Mouse (Mus musculus): Measurements from ENCODE around the gene Srr. TPM values are rescaled to one million over a fixed set of nuclear protein-coding genes. Genes with fewer than 3 reads are reported as not detected.

The Srr gene
- polyA plus RNA-seq, 1 experiment from 2014 or later, result 41.6 TPM

DNA sequence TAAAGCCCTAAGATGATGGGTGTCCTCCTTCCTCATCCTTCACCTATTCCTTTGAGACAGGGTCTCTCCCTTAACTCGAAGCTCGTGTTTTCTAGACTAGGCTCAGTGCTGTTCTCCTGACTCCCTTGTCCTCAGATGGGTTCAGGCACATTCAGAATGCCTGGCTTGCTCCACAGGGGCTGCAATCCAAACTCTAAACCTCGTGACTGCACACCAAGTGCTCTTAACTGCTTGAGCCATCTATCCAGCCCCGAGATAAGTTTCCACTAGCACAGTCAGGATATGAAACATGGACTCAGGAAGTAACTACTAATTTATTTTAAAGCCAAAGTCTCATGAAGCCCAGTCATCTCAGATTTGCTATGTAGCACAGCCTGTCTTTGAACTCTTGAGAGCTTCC, 55.2 kb downstream of the Srr start:
- Histone ChIP-seq H3K9me3 (no peaks in the 10 kb centered on the region), H3K27ac (replicated peaks) (no peak overlapping the region), H3K4me3 (no peak overlapping the region), H3K9ac (replicated peaks) (no peak overlapping the region), H3K36me3 (0 out of 2 replicates have a peak, but pooled peaks cover 2% of the 10 kb centered on the region), H3K27me3 (no peaks in the 10 kb centered on the region), H3K4me2 (replicated peaks) (no peak overlapping the region), H3K4me1 (peaks cover 23% of the 10 kb centered on the region)
- no peak for ATAC-seq (replicated peaks)
- 84% methylated on average over 4 of the region's 4 CpGs for WGBS

DNA sequence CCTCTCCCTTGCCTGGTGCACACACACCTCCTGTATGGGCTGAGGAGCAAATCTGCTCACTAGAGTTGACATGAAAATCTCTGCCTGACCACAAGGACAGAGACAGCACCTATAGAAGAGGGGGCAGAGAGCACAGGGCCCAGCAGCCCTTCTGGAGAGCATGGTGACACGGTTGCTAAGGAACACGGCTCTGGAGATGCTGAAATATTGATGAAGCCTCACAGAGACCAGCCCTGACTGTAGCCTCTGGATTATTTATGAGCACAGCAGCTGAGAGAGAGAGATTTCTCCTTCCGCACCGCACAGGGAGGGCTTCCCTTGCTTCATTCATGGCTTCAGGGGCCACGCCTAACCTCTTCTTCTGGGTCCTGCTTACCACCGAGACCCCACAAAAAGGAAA, 56.1 kb downstream of the Srr start:
- Histone ChIP-seq H3K27ac (replicated peaks) (no peak overlapping the region), H3K4me2 (replicated peaks) (no peak overlapping the region), H3K9me3 (no peaks in the 10 kb centered on the region), H3K4me3 (no peak overlapping the region), H3K4me1 (peaks cover 23% of the 10 kb centered on the region), H3K27me3 (no peaks in the 10 kb centered on the region), H3K36me3 (peaks cover 6% of the 10 kb centered on the region; the same call in 1 of the 2 replicates), H3K9ac (replicated peaks) (no peak overlapping the region)
- no peak for ATAC-seq (replicated peaks)
- WGBS, result 91% methylated on average over 6 of the region's 6 CpGs

DNA sequence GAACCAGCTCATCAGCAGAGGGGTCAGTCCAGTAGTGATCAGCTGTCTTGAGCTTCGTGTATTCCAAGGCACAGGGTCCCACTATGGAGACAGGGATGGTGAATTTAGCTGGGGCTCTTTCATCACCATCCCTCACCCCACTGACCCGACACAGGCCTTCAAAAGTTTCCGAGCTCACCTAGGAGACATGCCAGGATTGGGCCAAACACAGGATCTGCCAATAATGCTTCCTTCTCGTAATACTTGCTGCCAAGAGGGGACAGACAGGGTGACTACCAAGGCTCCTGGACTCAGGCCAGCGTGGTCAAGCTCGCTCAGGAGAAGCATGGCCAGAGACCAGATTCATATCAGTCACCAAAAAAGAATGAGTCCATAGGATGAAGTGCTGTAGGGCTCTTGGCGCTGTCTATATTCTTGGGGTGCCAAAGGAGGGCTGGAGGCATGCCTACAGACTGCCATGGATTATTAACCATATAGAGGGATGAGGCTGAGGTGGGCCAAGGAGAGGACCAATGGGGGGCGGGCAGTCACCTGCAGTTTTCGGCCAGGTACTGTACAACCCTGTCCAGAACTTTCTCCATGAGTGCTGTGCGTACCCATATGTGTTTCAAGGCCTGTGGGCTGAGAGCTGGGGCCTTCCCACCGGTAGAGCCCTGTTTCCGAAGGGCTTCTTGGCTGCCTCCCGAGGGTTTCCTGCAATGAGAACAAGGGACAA, 57.5 kb downstream of the Srr start:
- H3K27ac ChIP-seq (replicated peaks), result no peak overlapping the region

DNA sequence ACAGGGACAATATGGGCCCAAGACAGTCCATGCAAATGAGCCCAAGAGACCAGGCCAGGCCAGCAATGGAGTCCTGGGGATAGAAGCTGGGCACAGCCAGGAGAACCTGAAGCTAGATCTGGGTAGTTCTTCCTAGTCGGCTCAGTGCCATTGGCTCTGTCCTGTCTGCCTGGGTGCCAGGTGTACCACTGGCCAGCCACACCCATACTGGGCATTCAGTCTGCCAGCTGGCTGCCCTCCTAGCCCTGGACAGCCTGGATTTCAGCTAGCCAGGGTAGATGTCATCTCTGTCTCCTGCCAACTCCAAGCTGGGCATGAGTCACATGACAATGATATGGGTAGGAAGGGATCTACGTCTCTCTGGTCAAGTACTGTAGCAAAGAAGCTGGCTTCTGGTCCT, 58.6 kb downstream of the Srr start:
- ATAC-seq (replicated peaks), result no peak

More for the DNA sequence above, 57.5 kb downstream of the Srr start:
- Histone ChIP-seq H3K9ac (replicated peaks) (no peak overlapping the region), H3K4me1 (peaks cover 20% of the 10 kb centered on the region), H3K9me3 (no peaks in the 10 kb centered on the region), H3K4me2 (replicated peaks) (no peak overlapping the region), H3K36me3 (peaks cover 6% of the 10 kb centered on the region), H3K27me3 (no peaks in the 10 kb centered on the region), H3K4me3 (no peak overlapping the region)
- WGBS, result 88% methylated on average over 13 of the region's 13 CpGs
- no peak for ATAC-seq (replicated peaks)

DNA sequence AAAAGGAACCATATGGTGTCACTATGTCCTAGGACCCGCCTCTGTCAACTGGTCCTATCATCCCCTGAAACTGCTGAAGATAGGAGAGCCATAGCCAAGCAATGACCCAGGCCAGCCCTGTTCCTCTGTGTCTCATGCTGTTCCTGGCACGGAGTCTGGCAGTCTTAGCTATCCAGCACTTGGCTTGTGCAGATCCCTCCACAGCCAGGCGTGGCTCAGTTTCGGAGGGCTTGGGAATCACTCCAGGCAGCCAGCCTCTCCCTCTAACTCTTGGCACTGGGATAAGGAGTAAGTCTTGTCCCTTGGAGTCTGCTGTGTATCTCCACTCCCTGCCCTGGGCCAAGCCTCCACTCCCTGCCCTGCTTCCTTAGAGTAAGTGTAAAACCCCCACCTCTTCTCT, 59.1 kb downstream of the Srr start:
- Histone ChIP-seq H3K27me3 (no peaks in the 10 kb centered on the region), H3K4me2 (replicated peaks) (no peak overlapping the region), H3K4me3 (no peak overlapping the region), H3K36me3 (peaks cover 6% of the 10 kb centered on the region), H3K9ac (replicated peaks) (no peak overlapping the region), H3K9me3 (no peaks in the 10 kb centered on the region), H3K27ac (replicated peaks) (0 out of 2 replicates have a peak overlapping the region, but pooled peaks have one; percentile 11), H3K4me1 (peaks cover 19% of the 10 kb centered on the region)
- 73% methylated on average over 4 of the region's 4 CpGs for WGBS
- peak; percentile 42; the same call in 1 of the 2 replicates for ATAC-seq (replicated peaks)

More for the DNA sequence above, 58.6 kb downstream of the Srr start:
- Histone ChIP-seq H3K9me3 (no peaks in the 10 kb centered on the region), H3K9ac (replicated peaks) (no peak overlapping the region), H3K36me3 (peaks cover 6% of the 10 kb centered on the region), H3K4me2 (replicated peaks) (no peak overlapping the region), H3K4me3 (no peak overlapping the region), H3K27ac (replicated peaks) (no peak overlapping the region), H3K27me3 (no peaks in the 10 kb centered on the region), H3K4me1 (peaks cover 20% of the 10 kb centered on the region)
- 75% methylated on average over 2 of the region's 2 CpGs for WGBS

DNA sequence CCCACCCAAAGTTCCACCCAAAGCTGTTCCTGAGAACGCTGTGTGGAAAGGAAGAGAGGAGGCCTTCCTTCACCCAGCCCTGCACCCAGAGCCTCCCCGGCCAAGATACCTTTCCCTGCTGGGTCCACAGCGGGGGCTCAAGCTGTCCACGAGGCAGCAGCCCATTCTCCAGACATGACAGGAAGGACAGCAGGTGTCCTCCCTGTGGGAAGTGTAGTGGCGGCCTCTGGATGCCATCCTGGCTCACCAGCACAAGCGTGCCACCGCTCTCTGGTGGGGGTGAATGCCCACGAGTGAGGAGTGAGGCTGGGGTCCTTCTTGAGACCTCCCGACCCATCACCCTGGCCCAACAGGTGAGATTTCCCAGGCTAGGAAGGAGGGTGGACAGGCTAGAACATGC, 60.5 kb downstream of the Srr start:
- Histone ChIP-seq H3K36me3 (peaks cover 6% of the 10 kb centered on the region), H3K27me3 (no peaks in the 10 kb centered on the region), H3K4me2 (replicated peaks) (no peak overlapping the region), H3K4me1 (peaks cover 10% of the 10 kb centered on the region; the same call in 1 of the 2 replicates), H3K9me3 (no peaks in the 10 kb centered on the region), H3K9ac (replicated peaks) (no peak overlapping the region), H3K4me3 (no peak overlapping the region), H3K27ac (replicated peaks) (no peak overlapping the region)
- WGBS, result 83% methylated on average over 9 of the region's 9 CpGs
- no peak for ATAC-seq (replicated peaks)

DNA sequence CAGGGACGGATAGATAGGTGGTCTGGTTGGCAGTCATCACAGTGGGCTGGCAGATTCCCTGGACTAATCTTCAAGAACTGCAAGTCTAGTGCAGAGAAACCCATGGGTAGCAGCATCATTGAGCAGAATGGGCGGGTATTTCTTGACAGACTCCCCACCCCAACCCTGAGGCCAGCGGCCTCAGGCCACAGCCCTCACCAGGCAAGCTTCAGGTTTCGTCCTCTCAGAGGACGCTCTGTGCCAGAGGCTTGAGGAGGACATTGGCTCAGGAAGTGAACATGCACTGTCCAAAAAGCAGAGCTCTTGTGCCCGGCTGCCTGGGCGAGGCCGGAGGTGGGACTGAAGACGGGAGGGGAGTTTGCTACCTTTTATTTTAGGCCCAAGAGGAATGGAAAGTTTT, 61.3 kb downstream of the Srr start:
- no peak overlapping the region for H3K4me2 ChIP-seq (replicated peaks)
- no peaks in the 10 kb centered on the region for H3K27me3 ChIP-seq
- WGBS, result 87% methylated on average over 9 of the region's 9 CpGs
- no peak for ATAC-seq (replicated peaks)
- H3K9me3 ChIP-seq, result no peaks in the 10 kb centered on the region
- H3K9ac ChIP-seq (replicated peaks), result no peak overlapping the region
- H3K4me3 ChIP-seq, result no peak overlapping the region
- peaks cover 6% of the 10 kb centered on the region for H3K36me3 ChIP-seq
- peaks cover 10% of the 10 kb centered on the region; the same call in 1 of the 2 replicates for H3K4me1 ChIP-seq
- H3K27ac ChIP-seq (replicated peaks), result no peak overlapping the region

DNA sequence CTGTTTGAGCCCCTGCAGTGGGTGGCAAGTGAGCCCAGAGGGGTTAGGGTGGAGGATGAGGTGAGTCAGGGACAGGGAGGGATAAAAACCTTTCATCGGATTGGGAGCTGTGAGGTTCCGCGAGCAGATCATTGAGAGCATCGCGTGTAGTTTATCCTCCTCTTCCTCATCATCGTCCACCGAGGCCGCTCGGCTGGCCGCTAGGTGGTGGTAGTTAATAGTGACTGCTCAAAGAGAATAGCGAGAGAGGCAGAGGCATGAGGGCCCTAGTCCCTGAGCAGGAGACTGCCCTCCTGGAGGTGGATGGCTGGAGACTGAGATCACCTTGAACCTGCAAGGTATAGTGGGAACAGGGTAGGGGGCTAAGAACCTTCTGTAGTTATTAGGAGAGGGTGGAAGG, 62.3 kb downstream of the Srr start:
- Histone ChIP-seq H3K27ac (replicated peaks) (no peak overlapping the region), H3K9me3 (no peaks in the 10 kb centered on the region), H3K27me3 (no peaks in the 10 kb centered on the region), H3K9ac (replicated peaks) (no peak overlapping the region), H3K4me2 (replicated peaks) (no peak overlapping the region), H3K36me3 (peaks cover 9% of the 10 kb centered on the region), H3K4me3 (no peak overlapping the region), H3K4me1 (peaks cover 10% of the 10 kb centered on the region; the same call in 1 of the 2 replicates)
- no peak for ATAC-seq (replicated peaks)
- 27% methylated on average over 11 of the region's 11 CpGs for WGBS

DNA sequence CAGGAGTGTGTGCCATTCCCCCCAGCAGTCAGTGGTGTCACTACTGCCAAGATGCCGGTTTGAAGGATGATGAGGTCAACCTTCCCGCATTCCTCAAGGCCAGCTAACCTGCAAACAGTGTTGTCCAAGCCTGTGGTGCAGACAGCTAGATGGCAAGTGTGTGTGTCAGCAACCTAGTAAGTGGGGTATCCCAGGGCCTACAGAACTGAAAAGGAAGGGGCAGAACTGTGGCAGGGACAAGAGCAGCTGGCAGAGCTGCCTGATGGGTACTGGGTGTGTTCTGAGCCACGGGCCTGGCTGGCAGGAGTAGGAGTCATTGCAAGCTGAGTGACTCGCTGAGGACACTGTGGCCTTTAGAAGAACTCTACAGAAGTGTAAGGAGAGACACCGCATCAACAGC, 63.6 kb downstream of the Srr start:
- Histone ChIP-seq H3K9ac (replicated peaks) (no peak overlapping the region), H3K4me2 (replicated peaks) (no peak overlapping the region), H3K27ac (replicated peaks) (no peak overlapping the region), H3K36me3 (peaks cover 13% of the 10 kb centered on the region), H3K4me3 (no peak overlapping the region), H3K4me1 (peaks cover 8% of the 10 kb centered on the region; the same call in 1 of the 2 replicates), H3K27me3 (no peaks in the 10 kb centered on the region), H3K9me3 (no peaks in the 10 kb centered on the region)
- no peak for ATAC-seq (replicated peaks)
- WGBS, result 84% methylated on average over 5 of the region's 5 CpGs

DNA sequence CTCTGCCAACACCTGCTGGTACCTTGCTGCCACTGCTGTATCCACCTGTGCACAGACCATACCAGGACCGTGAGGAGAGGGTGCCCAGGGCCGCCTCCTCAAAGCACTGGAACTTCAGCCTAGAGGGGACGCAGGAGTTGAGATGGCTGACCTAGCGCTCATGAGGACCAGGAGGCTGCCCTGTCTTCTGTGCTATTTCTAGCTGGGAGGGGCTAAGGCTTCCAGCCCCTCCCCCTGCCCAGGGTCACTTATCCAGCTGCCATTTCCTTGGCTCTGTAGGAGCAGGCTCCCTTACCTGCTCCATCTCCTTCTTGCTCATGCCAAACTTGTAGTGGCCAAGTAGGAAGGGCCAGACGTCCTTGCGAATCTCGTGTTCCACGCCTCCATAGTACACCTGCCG, 68.0 kb downstream of the Srr start:
- no peak overlapping the region for H3K4me3 ChIP-seq
- no peak overlapping the region for H3K4me2 ChIP-seq (replicated peaks)
- no peak for ATAC-seq (replicated peaks)
- no peak overlapping the region for H3K27ac ChIP-seq (replicated peaks)
- H3K27me3 ChIP-seq, result no peaks in the 10 kb centered on the region
- no peaks in the 10 kb centered on the region for H3K4me1 ChIP-seq
- H3K9ac ChIP-seq (replicated peaks), result no peak overlapping the region
- H3K36me3 ChIP-seq, result peaks cover 20% of the 10 kb centered on the region; the same call in 1 of the 2 replicates
- H3K9me3 ChIP-seq, result no peaks in the 10 kb centered on the region
- WGBS, result 89% methylated on average over 9 of the region's 9 CpGs

Measured in forebrain, embryonic 15.5 days (tissue).